Comparison of ENCODE assay signal across 14 mouse cellular contexts in the genomic region with DNA sequence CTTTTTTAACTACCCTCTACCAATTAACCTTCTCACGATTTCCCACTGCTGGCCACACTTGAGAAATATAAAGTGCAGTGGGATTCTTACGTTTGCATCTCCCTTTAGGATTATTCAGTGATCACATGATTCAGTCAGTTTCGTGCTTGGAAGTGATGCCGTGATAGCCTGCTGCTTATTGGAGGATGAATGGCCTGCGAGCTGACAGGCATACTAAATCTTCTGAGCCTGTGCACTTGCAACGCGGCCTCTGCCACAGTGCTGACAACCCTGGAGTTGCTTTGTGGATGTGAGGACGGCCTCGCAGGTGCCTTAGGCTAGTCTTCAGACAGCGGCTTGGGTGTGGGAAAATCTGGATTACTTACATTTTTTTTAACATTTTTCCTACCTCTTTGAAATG. TPM values are rescaled to one million over a fixed set of nuclear protein-coding genes. Genes with fewer than 3 reads are reported as not detected.
DNase-seq lines count a peak whose midpoint lies in the region; ATAC-seq and TF ChIP-seq lines count a peak whose summit lies in the region.
"Had no signal": no experiment of that assay in that cellular context is flagged by ENCODE, and none has a peak within 500 bp of the region (broad histone marks: within the 10 kb centered on the region; RNA-seq: fewer than 3 reads in every experiment).

No protein-coding gene starts in this region.

- peak; percentile 90 for ATAC-seq in hindbrain, embryonic 13.5 days (ENCODE audit: low FRiP score)
- peak; percentile 93 for ATAC-seq in midbrain, embryonic 15.5 days (replicated peaks)
- ATAC-seq: intestine, embryonic 16.5 days had no signal

- TF ChIP-seq CTCF in brain, embryonic 14.5 days (IDR thresholded peaks at IDR 0.05; ENCODE audit: borderline replicate concordance, extremely low read depth, insufficient read depth, insufficient read length): no peak
- no peak for TF ChIP-seq CTCF in kidney, adult 2 months (conservative IDR thresholded peaks at IDR 0.05; ENCODE audit: insufficient read depth, insufficient read length, low read depth, low read length)

- peak overlapping the region; percentile 40 for H3K4me2 ChIP-seq in hindbrain, embryonic 13.5 days
- H3K4me2 ChIP-seq in midbrain, embryonic 15.5 days: peak overlapping the region; percentile 42

- peaks cover 15% of the 10 kb centered on the region; the same call in 1 of the 2 replicates for H3K4me1 ChIP-seq in forebrain, embryonic 10.5 days
- H3K4me1 ChIP-seq in hindbrain, embryonic 13.5 days (replicated peaks): peaks cover 19% of the 10 kb centered on the region
- peaks cover 14% of the 10 kb centered on the region for H3K4me1 ChIP-seq in midbrain, embryonic 15.5 days
- H3K4me1 ChIP-seq in kidney, adult 2 months (ENCODE audit: control insufficient read depth, insufficient read depth, low read length): no peaks in the 10 kb centered on the region
- H3K4me1 ChIP-seq: embryonic facial prominence, embryonic 10.5 days had no signal

- peak overlapping the region; percentile 6; the same call in 1 of the 2 replicates for H3K27ac ChIP-seq in forebrain, embryonic 10.5 days
- H3K27ac ChIP-seq in hindbrain, embryonic 13.5 days: peak overlapping the region; percentile 78
- peak overlapping the region; percentile 45 for H3K27ac ChIP-seq in midbrain, embryonic 15.5 days
- H3K27ac ChIP-seq in kidney, adult 2 months (ENCODE audit: insufficient read depth, low read depth, low read length): no peak overlapping the region
- H3K27ac ChIP-seq: embryonic facial prominence, embryonic 10.5 days had no signal

- H3K9me3 ChIP-seq in forebrain, embryonic 10.5 days: no peaks in the 10 kb centered on the region
- no peaks in the 10 kb centered on the region for H3K9me3 ChIP-seq in hindbrain, embryonic 13.5 days
- H3K9me3 ChIP-seq in midbrain, embryonic 15.5 days: no peaks in the 10 kb centered on the region
- H3K9me3 ChIP-seq: embryonic facial prominence, embryonic 10.5 days had no signal

- H3K27me3 ChIP-seq in forebrain, embryonic 10.5 days (ENCODE audit: poor library complexity, severe bottlenecking): no peaks in the 10 kb centered on the region
- H3K27me3 ChIP-seq in hindbrain, embryonic 13.5 days: no peaks in the 10 kb centered on the region
- H3K27me3 ChIP-seq in midbrain, embryonic 15.5 days (replicated peaks): no peaks in the 10 kb centered on the region
- no peaks in the 10 kb centered on the region for H3K27me3 ChIP-seq in kidney, adult 2 months (replicated peaks; ENCODE audit: control insufficient read depth, insufficient read depth, low read length)
- H3K27me3 ChIP-seq: CH12.LX had no signal

- no peak overlapping the region for H3K4me3 ChIP-seq in forebrain, embryonic 10.5 days
- no peak overlapping the region for H3K4me3 ChIP-seq in hindbrain, embryonic 13.5 days
- no peak overlapping the region; the same call in 1 of the 2 replicates for H3K4me3 ChIP-seq in midbrain, embryonic 15.5 days
- no peak overlapping the region for H3K4me3 ChIP-seq in kidney, adult 2 months (ENCODE audit: insufficient read depth, low read depth, low read length)
- H3K4me3 ChIP-seq: embryonic facial prominence, embryonic 10.5 days had no signal

- WGBS in forebrain, embryonic 10.5 days: 93% methylated on average over 10 of the region's 10 CpGs
- WGBS in hindbrain, embryonic 13.5 days: 22% methylated on average over 10 of the region's 10 CpGs
- WGBS in midbrain, embryonic 15.5 days: 17% methylated on average over 10 of the region's 10 CpGs
- WGBS in kidney, adult 2 months: 68% methylated on average over 10 of the region's 10 CpGs

- DNase-seq in brain, embryonic 14.5 days (ENCODE audit: low read depth): peak; percentile 88
- DNase-seq in forebrain, embryonic 10.5 days (ENCODE audit: extremely low spot score, low spot score): no peak
- no peak for DNase-seq in kidney, adult 2 months
- no peak for DNase-seq in left cerebral cortex, postnatal 10 days (ENCODE audit: extremely low spot score in 1 of 2, low spot score in 2 of 2)
- DNase-seq in natural killer cell, adult 2 months (ENCODE audit: low spot score in 2 of 2): no peak
- DNase-seq: adrenal gland, adult 2 months; gastrocnemius, postnatal 36 days; kidney, postnatal 25 days; lung, postnatal 10 days had no signal

- no peak overlapping the region for H3K9ac ChIP-seq in hindbrain, embryonic 13.5 days
- no peak overlapping the region for H3K9ac ChIP-seq in midbrain, embryonic 15.5 days

- H3K36me3 ChIP-seq in forebrain, embryonic 10.5 days (replicated peaks): peaks cover 8% of the 10 kb centered on the region
- no peaks in the 10 kb centered on the region for H3K36me3 ChIP-seq in hindbrain, embryonic 13.5 days
- no peaks in the 10 kb centered on the region for H3K36me3 ChIP-seq in midbrain, embryonic 15.5 days (replicated peaks)
- no peaks in the 10 kb centered on the region for H3K36me3 ChIP-seq in kidney, adult 2 months (ENCODE audit: control insufficient read depth, insufficient read depth, low read length)

- TF ChIP-seq POLR2A in brain, embryonic 14.5 days (IDR thresholded peaks at IDR 0.05; ENCODE audit: borderline replicate concordance, extremely low read depth, insufficient read depth, insufficient read length, poor library complexity, severe bottlenecking): no peak
- no peak for TF ChIP-seq POLR2A in kidney, adult 2 months (IDR thresholded peaks at IDR 0.05; ENCODE audit: low read depth, low read length)

- intact Hi-C loops in left cerebral cortex, postnatal 10 days (cut with DNase I): no loop called here

RNA-seq across cellular contexts. Expression of a gene that starts 26.2 kb away (rescaled TPM):
- 40.5 and 43.2 TPM in 2 replicates for polyA plus RNA-seq in brain, embryonic 14.5 days (2012; rRNA removed)
- 60.2 and 63.6 TPM in 2 replicates for polyA plus RNA-seq in forebrain, embryonic 10.5 days (2016; fragmentation: Nextera tagmentation; extraction: Ambion mirVana)
- 34.3 and 35.7 TPM in 2 replicates for polyA plus RNA-seq in hindbrain, embryonic 13.5 days (2015; fragmentation: Nextera tagmentation; extraction: Ambion mirVana)
- 29.3 and 35.4 TPM in 2 replicates for polyA plus RNA-seq in midbrain, embryonic 15.5 days (2015; fragmentation: Nextera tagmentation; extraction: Ambion mirVana)
- 32.4 and 40.2 TPM in 2 replicates for polyA plus RNA-seq in kidney, adult 2 months (2012; rRNA removed)
- total RNA-seq in left cerebral cortex, postnatal 10 days (2021): 10 to 100 TPM; 37.7 to 39.4 TPM
